16 mouse cellular contexts compared by ENCODE assay signal in the genomic region with DNA sequence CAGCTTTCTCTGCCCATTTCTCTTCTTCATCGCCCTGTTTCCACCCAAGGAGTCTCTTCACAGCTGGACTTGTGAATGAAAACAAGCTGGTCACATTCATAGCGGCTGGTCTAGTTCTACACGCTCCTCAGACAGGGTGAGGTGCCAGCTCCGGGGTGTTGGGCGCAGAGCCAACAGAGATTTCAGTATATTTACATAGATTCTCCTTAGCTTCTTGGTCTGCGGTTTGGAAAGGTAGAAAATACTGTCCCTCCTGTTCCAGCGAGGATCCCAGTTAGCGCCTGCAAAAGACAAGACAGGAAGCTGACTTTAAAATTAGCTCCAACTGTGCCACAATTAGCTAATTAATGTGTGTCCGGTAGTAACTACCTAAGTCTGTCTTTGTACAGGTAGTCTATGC. TPM values are rescaled to one million over a fixed set of nuclear protein-coding genes. Genes with fewer than 3 reads are reported as not detected.
DNase-seq lines count a peak whose midpoint lies in the region; ATAC-seq and TF ChIP-seq lines count a peak whose summit lies in the region.
"Had no signal": no experiment of that assay in that cellular context is flagged by ENCODE, and none has a peak within 500 bp of the region (broad histone marks: within the 10 kb centered on the region; RNA-seq: fewer than 3 reads in every experiment).

No protein-coding gene starts in this region.

- no peaks in the 10 kb centered on the region for H3K9me3 ChIP-seq in limb, embryonic 13.5 days
- H3K9me3 ChIP-seq in limb, embryonic 10.5 days (replicated peaks), result no peaks in the 10 kb centered on the region
- no peaks in the 10 kb centered on the region for H3K9me3 ChIP-seq in stomach, embryonic 15.5 days
- H3K9me3 ChIP-seq: forebrain, embryonic 13.5 days; midbrain, embryonic 12.5 days had no signal

- WGBS in limb, embryonic 13.5 days, result 70% methylated on average over 9 of the region's 9 CpGs
- 94% methylated on average over 9 of the region's 9 CpGs for WGBS in limb, embryonic 10.5 days
- 62% methylated on average over 9 of the region's 9 CpGs for WGBS in stomach, embryonic 15.5 days

- H3K36me3 ChIP-seq in limb, embryonic 13.5 days, result peaks cover 50% of the 10 kb centered on the region
- peaks cover 53% of the 10 kb centered on the region for H3K36me3 ChIP-seq in limb, embryonic 10.5 days
- H3K36me3 ChIP-seq in stomach, embryonic 15.5 days, result peaks cover 18% of the 10 kb centered on the region; the same call in 1 of the 2 replicates

- H3K4me2 ChIP-seq in limb, embryonic 13.5 days (replicated peaks), result no peak overlapping the region
- peak overlapping the region; percentile 9; the same call in 1 of the 2 replicates for H3K4me2 ChIP-seq in stomach, embryonic 15.5 days
- H3K4me2 ChIP-seq: forebrain, embryonic 13.5 days; hindbrain, embryonic 14.5 days; midbrain, embryonic 12.5 days had no signal

- no peak overlapping the region for H3K9ac ChIP-seq in limb, embryonic 13.5 days
- H3K9ac ChIP-seq in stomach, embryonic 15.5 days, result no peak overlapping the region
- H3K9ac ChIP-seq: forebrain, embryonic 13.5 days; hindbrain, embryonic 14.5 days; midbrain, embryonic 12.5 days had no signal

- intact Hi-C loops in gastrocnemius, adult 2 months (cut with DNase I), result no loop called here
- intact Hi-C loops in left cerebral cortex, postnatal 10 days (cut with DNase I), result no loop called here

- no peak for TF ChIP-seq CTCF in gastrocnemius, adult 2 months (IDR thresholded peaks at IDR 0.05)

- H3K4me3 ChIP-seq in gastrocnemius, adult 2 months, result peak overlapping the region; percentile 58
- no peak overlapping the region for H3K4me3 ChIP-seq in limb, embryonic 13.5 days
- H3K4me3 ChIP-seq in limb, embryonic 10.5 days, result no peak overlapping the region
- H3K4me3 ChIP-seq in stomach, embryonic 15.5 days (replicated peaks), result no peak overlapping the region
- H3K4me3 ChIP-seq: forebrain, embryonic 13.5 days; midbrain, embryonic 12.5 days had no signal

- peak; percentile 24; the same call in 1 of the 2 replicates for ATAC-seq in limb, embryonic 13.5 days (ENCODE audit: low FRiP score, low read depth)
- no peak for ATAC-seq in stomach, embryonic 15.5 days (ENCODE audit: insufficient read depth, low FRiP score, low read depth)
- ATAC-seq in activated CD4-positive, CD25-positive, alpha-beta regulatory T cell, adult 4 months, result no peak

- H3K27me3 ChIP-seq in limb, embryonic 13.5 days, result no peaks in the 10 kb centered on the region
- no peaks in the 10 kb centered on the region for H3K27me3 ChIP-seq in limb, embryonic 10.5 days (ENCODE audit: low read depth, poor library complexity, severe bottlenecking)
- no peaks in the 10 kb centered on the region for H3K27me3 ChIP-seq in stomach, embryonic 15.5 days (replicated peaks)
- H3K27me3 ChIP-seq: forebrain, embryonic 13.5 days; midbrain, embryonic 12.5 days had no signal

- peak overlapping the region; percentile 9; the same call in 1 of the 2 replicates for H3K27ac ChIP-seq in gastrocnemius, adult 2 months
- no peak overlapping the region for H3K27ac ChIP-seq in limb, embryonic 13.5 days
- H3K27ac ChIP-seq in limb, embryonic 10.5 days, result no peak overlapping the region
- H3K27ac ChIP-seq in stomach, embryonic 15.5 days, result peak overlapping the region; percentile 58
- H3K27ac ChIP-seq: forebrain, embryonic 13.5 days; hindbrain, embryonic 14.5 days; midbrain, embryonic 12.5 days had no signal

- DNase-seq in gastrocnemius, adult 2 months, result no peak
- DNase-seq in gastrocnemius, postnatal 4 days (ENCODE audit: low spot score in 2 of 2), result no peak
- no peak for DNase-seq in limb, embryonic 10.5 days (ENCODE audit: low spot score)
- peak; percentile 64 for DNase-seq in fat pad, adult 2 months (ENCODE audit: extremely low read depth, low read depth, low spot score)
- DNase-seq in left cerebral cortex, postnatal 10 days (ENCODE audit: extremely low spot score in 1 of 2, low spot score in 2 of 2), result no peak
- DNase-seq: adrenal gland, postnatal 14 days; cerebellum, adult 9-11 months; gastrocnemius, postnatal 36 days; right cerebral cortex, postnatal 25 days; thymus, postnatal 36 days had no signal

- peaks cover 61% of the 10 kb centered on the region for H3K4me1 ChIP-seq in limb, embryonic 13.5 days
- H3K4me1 ChIP-seq in limb, embryonic 10.5 days, result peaks cover 24% of the 10 kb centered on the region
- H3K4me1 ChIP-seq in stomach, embryonic 15.5 days, result peaks cover 27% of the 10 kb centered on the region

RNA-seq across cellular contexts. Expression of gene Smad1, which starts 27.2 kb away (rescaled TPM):
- 1 to 10 TPM; 8.9 to 9.5 TPM for total RNA-seq in gastrocnemius, adult 2 months (2021)
- 10 to 100 TPM; 53.4 to 56.1 TPM for total RNA-seq in gastrocnemius, postnatal 4 days (2021)
- 48.2 and 49.4 TPM in 2 replicates for polyA plus RNA-seq in limb, embryonic 13.5 days (2015; fragmentation: Nextera tagmentation; extraction: Ambion mirVana)
- polyA plus RNA-seq in limb, embryonic 10.5 days (2016; fragmentation: Nextera tagmentation; extraction: Ambion mirVana), result 37.0 and 39.6 TPM in 2 replicates
- polyA plus RNA-seq in stomach, embryonic 15.5 days (2015; fragmentation: Nextera tagmentation; extraction: Ambion mirVana), result 39.8 and 39.9 TPM in 2 replicates
- 1 to 10 TPM; 4.7 to 5.4 TPM for polyA plus RNA-seq in activated CD4-positive, CD25-positive, alpha-beta regulatory T cell, adult 4 months (2017; shearing (Covaris generic))
- total RNA-seq in left cerebral cortex, postnatal 10 days (2021), result 10 to 100 TPM; 37.5 TPM

Comparison
In these comparisons a context has a peak if more than half of its experiments do, and no peak if none do; other contexts are left out.
1. H3K27ac ChIP-seq: peak in gastrocnemius, adult 2 months (single experiment) and stomach, embryonic 15.5 days (single experiment); none in limb, embryonic 13.5 days (single experiment) and limb, embryonic 10.5 days (single experiment).